Mouse (Mus musculus): ENCODE measurements around the gene Cacna1e.

Gene Cacna1e

DNA sequence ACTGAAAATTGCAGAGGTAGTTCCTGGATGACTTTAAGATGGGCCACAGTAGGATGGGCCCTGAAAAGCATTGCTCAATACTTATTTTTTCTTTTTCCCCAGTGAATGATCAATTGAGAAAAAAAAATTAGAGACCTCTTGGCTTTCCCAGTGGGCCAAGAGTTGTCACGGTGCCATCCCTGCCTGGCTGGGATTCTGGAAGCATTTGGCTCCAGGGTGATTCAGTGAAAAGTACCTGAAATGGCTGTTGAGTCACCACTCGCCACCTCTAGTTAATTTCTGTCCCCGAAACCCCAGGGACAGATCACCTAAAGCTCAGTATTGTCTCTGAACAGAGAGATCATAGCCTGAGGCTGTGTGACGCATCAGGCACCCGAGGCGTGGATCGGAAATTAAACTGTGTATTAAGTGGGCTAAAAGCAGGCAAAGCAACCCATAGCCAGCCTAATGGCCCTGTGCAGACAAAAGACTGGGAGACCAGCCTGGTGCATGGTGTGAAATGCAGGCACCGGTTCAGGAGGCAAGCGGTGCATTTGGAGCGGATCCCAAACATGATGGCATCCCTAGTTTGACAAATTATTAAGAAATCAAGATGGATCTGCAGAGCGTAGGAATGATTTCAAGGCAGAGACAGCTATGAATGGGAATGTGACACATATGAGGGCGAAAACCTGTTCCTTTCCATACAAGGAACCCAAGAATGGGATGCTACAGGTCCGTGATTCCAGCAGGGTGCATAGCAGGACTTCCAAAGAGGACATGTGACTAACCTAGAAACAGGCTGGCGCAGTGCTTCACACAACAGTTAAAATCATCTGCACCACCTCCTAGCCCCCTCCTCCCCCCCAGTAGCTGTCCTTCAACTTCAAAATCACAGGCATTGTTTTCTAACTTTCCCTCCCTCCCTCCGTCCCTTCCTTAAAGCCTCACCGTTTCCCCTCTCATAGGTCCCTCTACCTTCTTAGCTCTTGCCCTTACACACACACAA is 261.3 kb downstream of the Cacna1e start:
- no peak for DNase-seq (ENCODE audit: low spot score in 2 of 2)

DNA sequence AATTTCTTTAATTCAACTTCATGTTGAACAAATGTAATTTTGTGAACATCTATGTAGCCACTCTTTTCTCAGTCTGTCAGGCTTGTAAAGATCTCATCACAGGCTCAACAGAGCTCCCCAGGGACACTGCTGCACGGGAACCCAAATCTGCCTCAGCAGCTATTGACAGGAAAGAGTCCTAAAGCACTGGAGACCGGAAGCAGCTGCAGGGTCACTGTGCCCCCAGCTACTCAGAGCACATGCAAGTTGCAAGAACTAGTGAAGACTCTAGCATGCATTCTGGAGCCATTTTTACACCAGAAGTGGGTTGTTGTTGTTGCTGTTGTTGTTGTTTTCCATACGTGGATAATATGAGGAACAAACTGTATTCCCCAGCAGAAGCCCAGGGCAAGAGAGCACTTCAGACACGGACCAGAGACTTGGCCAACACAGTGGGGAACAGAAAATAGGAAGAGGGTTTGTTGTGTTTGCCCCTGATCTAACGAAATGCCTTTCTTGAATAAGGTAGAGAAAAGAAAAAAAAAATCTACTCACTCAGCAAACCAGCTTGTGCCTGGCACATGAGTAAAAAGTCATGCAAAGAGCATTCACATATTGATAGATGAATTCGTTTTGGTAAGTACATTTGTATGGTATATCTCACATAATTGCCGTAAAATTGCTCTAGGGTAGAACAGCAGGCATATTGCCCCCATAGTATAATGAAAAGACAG is 266.4 kb downstream of the Cacna1e start:
- no peak for DNase-seq (ENCODE audit: low spot score in 2 of 2)

DNA sequence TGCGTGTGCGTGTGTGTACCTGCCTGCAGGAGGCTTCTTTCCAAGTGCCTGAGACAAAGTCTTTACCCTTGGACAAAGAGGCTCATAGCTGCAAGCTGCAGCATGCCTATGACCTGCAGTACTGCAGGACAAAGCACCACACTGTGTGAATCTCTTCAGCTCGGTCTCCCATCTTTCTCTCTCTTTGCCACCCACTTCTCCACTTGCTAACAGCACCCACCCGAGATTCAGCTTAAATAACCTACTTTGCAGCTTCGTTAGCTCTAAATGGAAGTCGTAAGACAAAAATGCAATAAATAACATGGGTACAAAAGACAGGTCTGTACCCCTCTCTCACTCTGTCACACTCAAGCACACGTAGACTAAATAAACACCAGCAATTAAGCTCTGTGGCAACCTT is 268.5 kb downstream of the Cacna1e start:
- DNase-seq (ENCODE audit: low spot score in 2 of 2) = no peak

DNA sequence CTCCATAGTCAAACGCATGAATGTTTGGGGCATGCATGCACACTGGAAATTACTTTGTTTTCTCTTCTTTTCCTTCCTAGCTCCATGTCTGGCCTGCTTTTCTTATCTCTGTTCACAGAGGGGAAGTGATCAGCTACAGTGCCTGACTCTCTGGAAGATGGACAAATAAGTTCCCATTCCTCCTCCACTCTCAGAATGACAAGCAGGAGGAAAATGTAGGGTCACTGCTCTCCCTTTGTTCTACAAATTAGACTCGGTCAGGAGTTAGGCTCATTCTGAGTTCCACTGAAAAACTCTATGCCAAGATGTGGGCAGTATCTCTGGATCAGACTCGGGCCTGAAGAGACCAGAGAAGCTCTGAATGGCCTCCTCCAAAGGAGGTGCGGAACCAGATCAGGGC is 275.8 kb downstream of the Cacna1e start:
- no peak for DNase-seq (ENCODE audit: low spot score in 2 of 2)

DNA sequence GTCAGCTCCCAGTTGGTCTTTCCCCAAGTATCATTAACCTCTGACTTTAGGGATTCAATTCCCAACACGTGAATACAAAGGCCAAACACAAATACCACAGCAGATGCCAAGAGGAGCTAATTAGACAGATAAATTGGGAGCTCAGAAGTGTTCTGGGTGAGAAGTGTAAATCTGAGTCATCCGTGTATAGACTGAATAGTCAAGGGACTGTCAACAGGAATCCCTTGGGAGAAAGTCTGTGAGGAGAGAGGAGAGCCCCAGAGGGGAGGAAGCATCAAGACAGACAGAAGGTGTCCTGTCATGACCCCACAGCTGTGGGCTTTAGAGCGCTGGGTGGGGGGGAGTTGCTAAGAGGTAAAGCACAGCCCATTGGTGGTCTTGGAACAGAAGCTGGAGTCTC is 276.9 kb downstream of the Cacna1e start:
- no peak for DNase-seq (ENCODE audit: low spot score in 2 of 2)

DNA sequence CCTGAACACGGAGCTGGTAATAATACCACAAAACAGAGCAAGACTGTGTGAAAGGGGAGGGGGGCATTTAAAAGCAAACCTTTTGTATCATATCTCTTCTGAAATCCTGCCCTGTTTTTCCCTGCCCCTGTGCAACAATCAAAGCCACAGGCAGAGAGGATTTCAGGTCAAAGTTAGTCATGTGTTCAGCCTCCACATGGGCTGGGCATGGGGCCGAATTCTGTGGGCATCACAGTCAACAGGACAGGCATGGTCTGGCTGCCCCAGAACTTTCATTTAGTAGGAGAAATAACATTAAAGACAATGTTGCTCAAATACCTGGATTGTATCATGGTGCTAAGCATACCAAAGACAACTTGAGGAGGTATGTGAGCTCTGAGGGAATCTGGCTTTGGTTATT is 278.7 kb downstream of the Cacna1e start:
- no peak for DNase-seq (ENCODE audit: low spot score in 2 of 2)

DNA sequence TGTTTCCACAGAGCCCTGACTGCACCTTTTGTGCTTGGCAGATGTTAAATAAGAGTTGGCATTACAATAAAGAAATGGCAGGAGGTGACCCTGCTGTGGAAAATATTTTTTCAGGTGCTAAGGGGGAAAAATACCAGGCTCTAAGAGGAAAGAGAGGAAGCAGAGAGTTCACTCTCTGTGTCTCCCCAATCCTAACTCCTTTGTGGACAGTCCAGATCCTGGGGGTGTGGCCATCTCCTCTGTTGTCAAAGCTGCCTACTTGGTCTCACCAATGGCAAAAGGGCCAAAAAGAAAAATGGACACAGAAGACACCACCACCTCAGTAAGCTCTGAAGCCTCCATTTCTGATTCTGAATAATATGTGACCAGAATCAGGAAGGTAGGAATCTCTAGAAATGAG is 280.5 kb downstream of the Cacna1e start:
- DNase-seq (ENCODE audit: low spot score in 2 of 2) = no peak

DNA sequence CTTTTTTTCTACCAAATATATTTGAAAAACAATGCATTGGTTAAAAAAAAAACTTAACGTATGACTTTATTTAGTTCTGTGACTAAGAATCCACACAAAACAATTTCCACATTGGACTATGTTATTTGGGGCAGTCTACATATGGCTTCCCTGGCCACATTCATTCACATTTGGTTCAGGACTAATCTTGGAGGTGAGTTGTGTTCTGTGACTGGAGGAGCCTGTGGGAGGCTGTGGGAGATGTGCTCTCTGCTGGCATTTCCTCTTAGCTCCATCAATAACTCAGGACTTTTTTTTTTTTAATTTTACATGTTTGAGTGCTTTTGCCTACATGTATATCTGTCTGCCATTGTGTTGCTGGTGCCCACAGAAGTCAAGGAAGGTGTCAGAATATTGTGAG is 281.8 kb downstream of the Cacna1e start:
- DNase-seq (ENCODE audit: low spot score in 2 of 2) = no peak

DNA sequence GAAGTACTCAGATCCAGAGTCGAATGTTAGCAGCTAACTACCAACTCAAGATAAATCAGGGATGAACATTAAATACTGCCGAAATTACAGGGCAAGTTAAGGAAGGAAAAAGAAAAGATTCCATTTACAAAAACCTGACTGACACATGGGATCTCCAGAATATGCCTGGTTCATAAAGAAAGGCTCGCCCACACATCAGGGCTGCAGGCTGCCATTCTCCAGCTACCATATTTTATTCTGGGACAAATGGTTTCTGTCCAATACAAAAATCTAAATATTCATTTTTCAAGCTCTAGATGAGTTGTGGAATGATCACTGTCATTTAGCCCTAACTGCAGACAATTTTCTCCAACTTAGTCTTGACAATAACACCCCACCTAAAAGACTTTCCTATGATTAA is 301.8 kb downstream of the Cacna1e start:
- DNase-seq (ENCODE audit: low spot score in 2 of 2) = no peak

DNA sequence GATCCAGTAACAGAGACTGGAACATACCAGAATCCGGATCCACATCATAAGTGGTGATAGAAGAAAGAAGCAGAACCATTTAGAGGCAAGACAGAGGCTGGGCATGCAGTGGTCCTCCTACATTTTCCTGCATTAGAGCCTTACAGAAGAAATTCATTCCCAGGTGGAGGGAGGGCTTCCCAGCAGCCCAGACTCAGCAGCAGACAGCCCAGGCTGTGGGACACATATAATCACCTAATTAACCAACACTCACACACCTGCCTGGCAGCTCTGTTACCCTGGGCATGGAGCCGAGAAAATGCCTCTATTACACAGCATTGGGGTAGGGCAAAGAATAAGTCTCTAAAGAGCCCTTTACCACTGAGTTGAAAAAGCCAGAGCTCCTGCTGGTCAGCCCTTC is 304.4 kb downstream of the Cacna1e start:
- no peak for DNase-seq (ENCODE audit: low spot score in 2 of 2)

DNA sequence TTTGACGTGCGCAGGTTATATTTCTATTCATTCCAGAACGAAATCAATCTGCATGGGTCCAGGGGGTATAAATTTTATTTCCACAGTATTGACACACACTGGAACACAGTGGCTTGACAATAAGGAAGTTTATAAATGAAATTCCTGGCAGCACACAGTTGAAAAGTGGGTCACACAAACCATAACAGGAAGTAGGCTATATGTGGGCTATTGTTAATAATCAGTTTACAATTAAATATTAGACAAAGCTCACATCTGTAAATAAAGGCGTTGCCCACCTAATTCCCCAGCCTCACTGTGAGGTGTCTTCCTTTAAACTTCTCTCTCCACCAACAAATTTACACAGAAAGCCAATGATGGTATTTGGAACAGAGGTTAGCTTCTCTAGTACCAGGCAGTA is 305.6 kb downstream of the Cacna1e start:
- no peak for DNase-seq (ENCODE audit: low spot score in 2 of 2)

DNA sequence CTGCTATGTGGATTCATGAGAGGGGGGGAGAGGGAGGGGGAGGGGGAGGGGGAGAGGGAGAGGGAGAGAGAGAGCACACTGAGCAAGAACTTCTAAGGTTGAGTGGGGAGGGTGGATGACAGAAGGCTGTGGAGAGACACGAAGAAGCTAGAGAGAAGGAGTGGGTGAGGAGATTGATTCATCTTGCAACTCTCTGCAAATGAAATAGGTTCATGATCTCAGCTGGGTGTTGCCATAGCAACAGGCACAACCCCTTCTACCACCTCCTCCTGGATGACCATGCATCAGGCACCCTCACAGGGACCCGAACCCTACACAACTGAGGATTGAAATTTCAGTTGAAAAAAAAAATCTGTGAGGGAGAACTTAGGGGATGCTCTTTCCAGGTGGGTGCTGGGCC is 307.9 kb downstream of the Cacna1e start:
- DNase-seq (ENCODE audit: low spot score in 2 of 2) = peak in 1 of 2 experiments; percentile 42

DNA sequence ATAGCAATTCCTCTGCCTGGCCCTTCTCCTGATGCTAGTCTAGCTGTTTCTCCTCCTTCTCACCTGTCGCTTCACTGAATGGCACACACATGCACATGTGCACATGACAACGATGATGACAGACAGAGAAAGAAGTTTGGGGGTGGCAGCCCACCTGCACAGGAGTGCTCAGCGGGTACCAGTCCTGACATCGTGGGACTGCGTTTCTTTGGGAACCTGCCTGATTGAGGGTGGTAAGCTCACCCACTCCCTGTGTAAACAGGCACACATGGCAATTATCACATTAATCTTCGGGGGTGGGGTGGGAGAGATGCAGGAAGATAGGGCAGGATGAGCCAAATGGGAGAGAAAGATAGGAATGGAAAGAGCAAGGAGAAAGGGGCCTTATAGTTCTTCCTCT is 318.3 kb downstream of the Cacna1e start:
- DNase-seq (ENCODE audit: low spot score in 2 of 2) = peak in 1 of 2 experiments; percentile 14

DNA sequence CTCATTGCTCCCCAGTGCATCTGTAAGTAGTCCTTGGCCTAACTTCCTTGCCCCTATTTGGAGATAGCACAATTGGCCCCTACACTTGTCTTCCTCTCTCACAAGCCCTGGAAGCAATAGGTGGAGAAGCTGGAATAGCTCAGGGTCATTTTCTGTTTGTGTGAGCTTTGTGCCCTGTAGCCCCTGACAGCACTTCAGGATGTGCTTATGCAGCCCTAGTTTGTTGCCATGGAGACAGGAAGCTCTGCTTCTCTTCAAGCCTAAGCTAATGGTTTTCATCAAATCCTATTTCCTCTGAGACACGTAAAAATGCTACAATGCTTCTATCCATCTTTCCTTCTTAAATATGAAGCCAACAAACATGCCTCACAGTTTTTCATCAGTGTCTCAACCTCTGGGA is 328.5 kb downstream of the Cacna1e start:
- no peak for DNase-seq (ENCODE audit: low spot score in 2 of 2)

DNA sequence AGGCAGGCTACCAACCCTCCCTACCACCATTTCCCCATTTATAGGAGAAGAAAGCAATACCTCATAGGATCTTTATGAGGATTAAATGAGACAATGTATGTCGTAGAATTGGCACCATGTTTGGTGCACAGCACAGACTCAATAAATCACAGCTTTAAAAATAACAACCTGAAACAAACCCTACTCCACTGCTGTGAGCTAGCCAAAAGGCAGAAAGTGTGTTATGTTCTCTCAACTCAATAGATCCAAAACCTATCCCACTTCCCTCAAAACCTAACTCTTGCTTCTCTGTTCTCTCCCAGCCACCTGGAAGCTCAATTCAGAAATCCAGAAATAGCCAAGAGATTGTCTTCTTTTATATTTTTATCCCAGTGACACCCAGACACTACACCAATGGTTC is 331.2 kb downstream of the Cacna1e start:
- DNase-seq (ENCODE audit: low spot score in 2 of 2) = no peak

DNA sequence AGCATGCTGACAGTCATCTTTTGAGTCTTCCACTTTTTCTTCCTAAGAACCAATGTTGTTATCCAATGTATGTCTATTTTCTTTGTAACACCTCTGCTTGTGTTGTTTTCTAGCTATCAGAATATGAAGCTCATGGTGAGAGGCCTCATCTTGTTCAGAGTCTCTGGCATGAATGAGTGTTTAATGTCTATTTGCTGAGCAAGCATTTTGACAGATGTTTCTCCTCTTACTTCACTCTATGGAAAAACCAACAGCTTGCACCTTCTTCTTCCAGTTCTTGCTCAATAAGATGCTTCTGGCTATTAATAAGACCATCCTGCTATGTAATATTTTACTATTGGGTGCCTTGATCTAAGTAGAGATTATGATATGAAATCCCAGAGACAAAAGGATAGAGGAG is 346.9 kb downstream of the Cacna1e start:
- DNase-seq (ENCODE audit: low spot score in 2 of 2) = no peak

DNA sequence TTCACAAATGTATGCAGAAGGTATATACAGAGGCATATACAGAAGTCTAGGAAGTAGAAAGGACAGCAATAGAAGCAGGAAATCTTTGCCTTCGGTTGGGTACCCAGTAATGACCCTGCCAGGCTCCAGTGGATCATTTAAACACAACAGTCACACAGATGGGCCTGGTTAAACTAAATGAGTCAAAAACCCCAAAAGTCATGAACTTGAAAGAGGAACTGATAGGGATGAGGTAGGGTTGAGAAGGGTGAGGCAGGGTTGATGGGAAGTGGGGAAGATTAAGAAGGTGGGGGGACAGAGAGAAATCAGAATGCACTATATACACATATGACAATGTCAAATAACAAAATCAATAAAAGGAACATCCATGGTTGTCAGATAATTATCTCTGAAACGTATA is 347.5 kb downstream of the Cacna1e start:
- no peak for DNase-seq (ENCODE audit: low spot score in 2 of 2)

DNA sequence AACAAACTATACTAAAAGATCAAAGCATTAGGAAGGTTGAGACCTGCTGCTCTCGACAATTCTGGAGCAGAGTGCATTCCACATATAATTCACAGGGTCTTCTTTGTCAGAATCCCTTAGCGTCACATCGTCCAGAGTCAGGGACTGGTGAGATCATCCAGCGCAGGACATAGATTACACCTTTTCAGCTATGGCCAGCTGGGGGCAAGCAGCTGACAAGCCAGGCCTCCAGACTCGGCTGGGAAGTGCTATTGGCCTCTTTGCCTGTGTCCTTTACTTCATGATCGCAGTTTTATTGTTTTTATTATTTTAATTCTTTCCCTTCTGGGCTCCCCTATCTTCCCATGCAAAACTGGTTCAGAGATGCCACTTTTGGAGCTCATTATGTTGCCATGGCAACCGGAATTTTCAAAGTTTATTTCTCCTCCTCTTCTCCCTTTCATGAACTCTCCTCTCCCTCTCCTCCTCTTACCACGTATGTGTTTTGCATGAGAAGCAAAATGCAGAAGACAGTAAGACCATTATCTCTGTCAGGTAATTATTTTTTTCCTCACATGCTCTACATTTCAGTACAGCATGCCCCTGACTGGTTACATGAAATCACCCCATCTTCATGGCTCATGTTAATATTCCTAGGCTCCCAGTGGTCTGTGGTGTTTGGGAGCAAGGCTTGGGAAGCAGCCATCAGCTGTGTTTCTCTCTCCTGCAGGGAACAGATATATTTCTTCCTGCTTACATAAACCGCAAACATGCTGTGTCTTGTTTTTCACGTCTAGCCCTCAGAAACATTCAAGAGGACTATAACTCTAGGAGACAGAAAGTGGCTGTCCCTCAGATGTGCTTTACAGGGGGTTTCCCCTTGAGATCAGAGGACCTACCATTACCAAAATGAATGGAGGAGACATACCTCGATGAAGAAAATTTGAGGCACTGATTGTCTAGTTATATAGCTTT is 351.0 kb downstream of the Cacna1e start:
- peak; percentile 11 to 47 for DNase-seq (ENCODE audit: low spot score in 2 of 2)

DNA sequence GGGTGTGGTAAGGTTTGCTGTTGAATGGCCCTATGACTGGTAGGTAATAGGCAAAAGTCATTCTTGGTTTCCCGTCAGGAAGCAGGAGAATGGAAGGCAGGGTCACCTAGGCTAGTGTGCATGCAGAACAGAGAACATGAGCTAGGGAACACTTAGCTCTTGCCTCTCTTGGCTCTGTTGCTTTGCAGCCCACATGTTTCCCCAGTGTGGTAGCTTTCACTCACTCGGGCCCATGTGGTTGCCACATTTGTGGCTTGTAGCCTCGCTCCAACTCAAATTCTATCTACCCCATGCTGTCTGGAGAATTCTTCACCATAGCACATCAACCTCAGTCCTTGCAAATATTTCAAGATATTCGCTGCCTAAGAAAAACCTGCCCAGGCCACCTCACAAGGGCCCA is 354.6 kb downstream of the Cacna1e start:
- no peak for DNase-seq (ENCODE audit: low spot score in 2 of 2)

DNA sequence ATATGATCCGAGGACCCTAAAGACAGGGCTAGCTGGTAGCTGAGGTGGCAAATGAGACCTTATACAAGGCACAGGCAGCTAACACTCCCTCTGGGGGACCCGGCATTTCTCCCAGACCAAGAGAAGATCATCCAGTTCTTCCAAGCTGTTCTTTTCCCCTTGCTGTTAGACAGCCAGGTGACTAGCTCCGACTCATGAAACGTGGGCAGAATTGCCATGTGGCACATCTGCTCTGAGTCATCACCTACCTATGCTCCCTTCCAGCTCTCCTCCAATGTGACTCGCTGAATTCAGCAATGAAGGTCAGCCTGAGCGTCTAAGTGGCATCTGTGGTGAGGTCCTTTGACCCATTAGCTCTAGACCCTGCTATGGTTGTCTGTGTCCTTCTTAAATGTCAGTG is 355.5 kb downstream of the Cacna1e start:
- DNase-seq (ENCODE audit: low spot score in 2 of 2) = no peak

DNA sequence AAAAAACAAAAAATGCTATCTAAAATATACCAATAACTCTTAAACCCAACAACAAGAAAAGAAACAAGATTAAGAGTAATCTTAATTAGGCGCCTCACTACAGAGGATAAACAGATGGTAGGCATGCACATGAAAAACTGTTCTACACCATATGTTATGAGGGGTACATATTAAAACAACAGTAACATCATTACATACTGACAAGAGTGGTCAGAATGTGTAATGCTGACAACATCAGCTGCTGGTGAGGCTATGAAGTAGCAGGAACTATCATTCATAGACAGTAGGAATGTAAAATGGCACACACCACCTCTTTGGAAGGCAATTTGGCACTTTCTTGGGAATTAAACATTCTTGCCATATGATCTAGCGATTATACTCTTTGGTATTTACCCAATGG is 363.6 kb downstream of the Cacna1e start:
- no peak for DNase-seq (ENCODE audit: low spot score in 2 of 2)

DNA sequence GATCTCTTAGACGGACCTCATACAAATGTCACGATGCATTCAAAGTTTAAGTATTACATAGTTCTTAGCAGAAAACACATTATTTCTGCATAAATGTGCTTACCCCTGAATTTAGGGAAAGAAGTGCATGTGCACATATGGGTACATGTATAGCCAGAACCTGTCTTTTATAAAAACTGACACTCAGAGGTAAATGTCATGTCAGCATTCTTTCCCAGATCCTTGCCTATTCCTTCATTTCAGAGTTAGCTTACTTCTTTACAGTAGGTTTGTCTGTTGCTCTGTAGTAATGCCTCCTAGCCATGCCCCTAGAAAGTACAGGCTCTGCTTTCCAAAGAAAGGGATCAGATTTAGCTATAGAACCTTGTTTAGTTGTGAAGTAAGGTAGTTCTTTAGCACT is 369.0 kb downstream of the Cacna1e start:
- DNase-seq (ENCODE audit: low spot score in 2 of 2) = no peak
